Mouse (Mus musculus) lung, adult 2 months (tissue): ENCODE data around the gene Mark2.
A peak's percentile ranks its signal among the peaks of the same experiment; 100 is the strongest.

Experiments
- CTCF ChIP-seq: fragments of 200-500 bp; IDR thresholded peaks from 2 replicates; pipeline ENCODE4 v1.5.1; 2011; ENCODE audit warnings: mild to moderate bottlenecking, low read length, control low read depth; ENCODE audit not compliant: insufficient read depth
- POLR2A ChIP-seq: fragments of 200-500 bp; IDR thresholded peaks from 2 replicates; pipeline ENCODE4 v1.6.1; 2011; ENCODE audit warnings: low read depth, mild to moderate bottlenecking, control low read depth, low read length, borderline replicate concordance; ENCODE audit errors: extremely low read depth

- TF ChIP-seq CTCF (peak; percentile 72), POLR2A (no peak)
Measured at GRCm38 (mm10) chr19:7234537-7235221, 107.0 kb downstream of the Mark2 start.
